Mouse (Mus musculus) ES-E14 (cell line): ENCODE data around the gene Btaf1. TPM values are rescaled to one million over a fixed set of nuclear protein-coding genes. Genes with fewer than 3 reads are reported as not detected.

Experiments
- DNase-seq: peaks from one replicate; pipeline ENCODE4 v3.0.0-alpha.2; 2013; ENCODE audit warnings: low read depth, low spot score
- H3K27ac ChIP-seq: 2 replicates; pipeline ENCODE4 v1.5.1; 2012; ENCODE audit warnings: low read depth, mild to moderate bottlenecking, low read length, moderate library complexity, mixed read lengths; ENCODE audit not compliant: poor library complexity, insufficient read depth, severe bottlenecking
- H3K36me3 ChIP-seq: 2 replicates; pipeline ENCODE4 v1.6.1; 2012; ENCODE audit warnings: mild to moderate bottlenecking, low read length, moderate library complexity, mixed read lengths; ENCODE audit not compliant: control insufficient read depth, poor library complexity, insufficient read depth, severe bottlenecking
- H3K4me1 ChIP-seq, 2 experiments: fragments of 150-350 bp in 1 of 2; sonication (generic) in 1 of 2; 2 replicates each; pipeline ENCODE4 v1.6.1; 2012; ENCODE audit warnings: low read length in 2 of 2, mild to moderate bottlenecking in 1 of 2, mixed read lengths in 1 of 2; ENCODE audit not compliant: control insufficient read depth in 2 of 2, insufficient read depth in 2 of 2, poor library complexity in 1 of 2
- H3K4me3 ChIP-seq, 2 experiments: fragments of 150-350 bp in 1 of 2; sonication (generic) in 1 of 2; 2 replicates each; pipeline ENCODE4 v1.5.1; 2012; ENCODE audit warnings: low read length in 2 of 2, low read depth in 1 of 2, mild to moderate bottlenecking in 1 of 2, mixed read lengths in 1 of 2; ENCODE audit not compliant: insufficient read depth in 1 of 2, poor library complexity in 1 of 2, severe bottlenecking in 1 of 2
- H3K9ac ChIP-seq: 2 replicates; pipeline ENCODE4 v1.6.1; 2012; ENCODE audit warnings: low read depth, mild to moderate bottlenecking, low read length, mixed read lengths; ENCODE audit not compliant: poor library complexity, insufficient read depth, severe bottlenecking
- H3K9me3 ChIP-seq: fragments of 150-350 bp; sonication (generic); 2 replicates; pipeline ENCODE4 v1.6.1; 2012; ENCODE audit warnings: low read depth, mild to moderate bottlenecking, low read length; ENCODE audit not compliant: control insufficient read depth, insufficient read depth
- CHD2 ChIP-seq: IDR thresholded peaks from 2 replicates; pipeline ENCODE4 v1.6.1; 2014; ENCODE audit warnings: mild to moderate bottlenecking, low read depth, low read length, inconsistent platforms
- HCFC1 ChIP-seq: IDR thresholded peaks from 2 replicates; pipeline ENCODE4 v1.6.1; 2012; ENCODE audit warnings: low read length, inconsistent platforms, borderline replicate concordance; ENCODE audit not compliant: insufficient read depth
- MAFK ChIP-seq: IDR thresholded peaks from 2 replicates; pipeline ENCODE4 v1.6.1; 2014; ENCODE audit warnings: mild to moderate bottlenecking, low read depth, low read length, inconsistent platforms; ENCODE audit not compliant: insufficient read depth
- ZC3H11A ChIP-seq: IDR thresholded peaks from 2 replicates; pipeline ENCODE4 v1.6.1; 2012; ENCODE audit warnings: low read depth, mild to moderate bottlenecking, inconsistent platforms, low read length, borderline replicate concordance
- ZNF384 ChIP-seq: IDR thresholded peaks from 2 replicates; pipeline ENCODE4 v1.6.1; 2012; ENCODE audit warnings: low read depth, low read length, inconsistent platforms
- in situ Hi-C, 2 experiments: fragments of 600-800 bp; cut with MboI; formaldehyde crosslinking; loops; one replicate each; pipeline ENCODE4 v1.15.1; 2025; ENCODE audit warnings: low sequenced_read_pairs in 2 of 2, inconsistent platforms in 1 of 2; ENCODE audit not compliant: unreplicated experiment in 2 of 2
- total RNA-seq: library from RNA; depleted of rRNA; stranded (reverse); fragments of 300-350 nt; gene quantifications from 2 replicates; pipeline ENCODE4 v1.2.3, GENCODE M21; 2012; rRNA removed

Gene Btaf1
- total RNA-seq, 1 experiment, result 41.0 TPM

- Histone ChIP-seq H3K36me3 (no peaks in the 10 kb centered on the region), H3K9ac (no peak overlapping the region), H3K27ac (no peak overlapping the region), H3K4me1 (no peaks in the 10 kb centered on the region), H3K4me3 (no peak overlapping the region), H3K9me3 (no peaks in the 10 kb centered on the region)
- DNase-seq, result no peak
- in situ Hi-C loops, result loop anchor here in 1 of 2 experiments (25.0 kb wide), 1 partner anchor 202 kb away; no protein-coding TSS in a partner anchor
- no peak for TF ChIP-seq MAFK
- no peak for TF ChIP-seq HCFC1
- no peak for TF ChIP-seq CHD2
- no peak for TF ChIP-seq ZC3H11A
- no peak for TF ChIP-seq ZNF384
Observed at GRCm38 (mm10) chr19:37060078-37060477, 134.2 kb downstream of the Btaf1 start.

Other genes starting within 250 kb of the Btaf1 start
- gene Ppp1r3c, start 189.4 kb upstream of the Btaf1 start, total RNA-seq, result 0.22 and 0.32 TPM in 2 replicates
- 289 and 434 TPM in 2 replicates for gene Tnks2, start 91.8 kb upstream of the Btaf1 start, total RNA-seq
- 0.80 and 0.85 TPM in 2 replicates for gene Fgfbp3, start 6.5 kb upstream of the Btaf1 start, total RNA-seq